Mouse (Mus musculus) liver, embryonic 12.5 days (tissue): Measurements from ENCODE around the gene Plpp3. TPM values are rescaled to one million over a fixed set of nuclear protein-coding genes. Genes with fewer than 3 reads are reported as not detected.

Source experiments
- ATAC-seq: fragments of 200-750 bp; cut with Nextera tagmentation; 2 replicates; pipeline ENCODE4 v1.8.0; 2017; ENCODE audit warnings: moderate number of reproducible peaks, mild to moderate bottlenecking, moderate library complexity
- H3K27ac ChIP-seq: fragments of 300-500 bp; sonication (generic); 2 replicates; pipeline ENCODE4 v1.5.1; 2016; ENCODE audit warnings: mild to moderate bottlenecking
- H3K27me3 ChIP-seq: fragments of 300-500 bp; sonication (generic); replicated peaks from 2 replicates; pipeline ENCODE4 v1.6.1; 2016; ENCODE audit warnings: mild to moderate bottlenecking, moderate library complexity
- H3K36me3 ChIP-seq: fragments of 300-500 bp; sonication (generic); 2 replicates; pipeline ENCODE4 v1.6.1; 2016; ENCODE audit warnings: mild to moderate bottlenecking, moderate library complexity
- H3K4me1 ChIP-seq: fragments of 300-500 bp; sonication (generic); 2 replicates; pipeline ENCODE4 v1.6.1; 2016
- H3K4me2 ChIP-seq: fragments of 300-500 bp; sonication (generic); 2 replicates; pipeline ENCODE4 v1.6.1; 2016; ENCODE audit warnings: mild to moderate bottlenecking, moderate library complexity
- H3K4me3 ChIP-seq: fragments of 300-500 bp; sonication (generic); 2 replicates; pipeline ENCODE4 v1.5.1; 2016; ENCODE audit warnings: mild to moderate bottlenecking, moderate library complexity
- H3K9ac ChIP-seq: fragments of 300-500 bp; sonication (generic); 2 replicates; pipeline ENCODE4 v1.6.1; 2016; ENCODE audit warnings: mild to moderate bottlenecking, moderate library complexity
- H3K9me3 ChIP-seq: fragments of 300-500 bp; sonication (generic); replicated peaks from 2 replicates; pipeline ENCODE4 v1.6.1; 2016; ENCODE audit warnings: mild to moderate bottlenecking, moderate library complexity
- WGBS: fragments of 180-500 bp; shearing (Covaris S2); methylation state at CpG from one replicate; pipeline ENCODE4 v1.1.7; 2016; ENCODE audit not compliant: insufficient replicate concordance; 5-methylcytosine and 5-hydroxymethylcytosine counted together
- polyA plus RNA-seq: library from polyadenylated mRNA; unstranded; fragments of >200 nt; fragmentation: Nextera tagmentation; extraction: Ambion mirVana; gene quantifications from 2 replicates; pipeline ENCODE4 v1.2.1, GENCODE M21; 2016

Gene Plpp3
- polyA plus RNA-seq, 1 experiment from 2014 or later = 14.5 TPM

GRCm38 (mm10) chr4:105196993-105197765, 40.0 kb downstream of the Plpp3 start:
- H3K4me3 ChIP-seq = no peak overlapping the region
- peaks cover 5% of the 10 kb centered on the region; the same call in 1 of the 2 replicates for H3K36me3 ChIP-seq
- WGBS = 74% methylated on average over 9 of the region's 9 CpGs
- H3K4me2 ChIP-seq = no peak overlapping the region
- no peaks in the 10 kb centered on the region for H3K9me3 ChIP-seq
- no peak for ATAC-seq
- H3K27me3 ChIP-seq = no peaks in the 10 kb centered on the region
- H3K27ac ChIP-seq = no peak overlapping the region
- no peak overlapping the region for H3K9ac ChIP-seq
- H3K4me1 ChIP-seq = peaks cover 8% of the 10 kb centered on the region; the same call in 1 of the 2 replicates

- ATAC-seq = no peak
- WGBS = 76% methylated on average over 5 of the region's 5 CpGs
These were observed 41.5 kb downstream of the Plpp3 start for GRCm38 (mm10) chr4:105198696-105199095.

GRCm38 (mm10) chr4:105199345-105199744, 42.2 kb downstream of the Plpp3 start:
- H3K4me2 ChIP-seq = no peak overlapping the region
- H3K9ac ChIP-seq = no peak overlapping the region
- peaks cover 5% of the 10 kb centered on the region; the same call in 1 of the 2 replicates for H3K36me3 ChIP-seq
- H3K4me3 ChIP-seq = no peak overlapping the region
- H3K4me1 ChIP-seq = peaks cover 5% of the 10 kb centered on the region; the same call in 1 of the 2 replicates
- no peak for ATAC-seq
- WGBS = 75% methylated on average over 8 of the region's 8 CpGs
- no peaks in the 10 kb centered on the region for H3K9me3 ChIP-seq
- H3K27ac ChIP-seq = no peak overlapping the region
- H3K27me3 ChIP-seq = no peaks in the 10 kb centered on the region

More at GRCm38 (mm10) chr4:105198696-105199095, 41.5 kb downstream of the Plpp3 start:
- Histone ChIP-seq H3K27me3 (no peaks in the 10 kb centered on the region), H3K4me2 (no peak overlapping the region), H3K36me3 (peaks cover 5% of the 10 kb centered on the region; the same call in 1 of the 2 replicates), H3K9ac (no peak overlapping the region), H3K4me1 (peaks cover 7% of the 10 kb centered on the region; the same call in 1 of the 2 replicates), H3K27ac (no peak overlapping the region), H3K9me3 (no peaks in the 10 kb centered on the region), H3K4me3 (no peak overlapping the region)

DNA sequence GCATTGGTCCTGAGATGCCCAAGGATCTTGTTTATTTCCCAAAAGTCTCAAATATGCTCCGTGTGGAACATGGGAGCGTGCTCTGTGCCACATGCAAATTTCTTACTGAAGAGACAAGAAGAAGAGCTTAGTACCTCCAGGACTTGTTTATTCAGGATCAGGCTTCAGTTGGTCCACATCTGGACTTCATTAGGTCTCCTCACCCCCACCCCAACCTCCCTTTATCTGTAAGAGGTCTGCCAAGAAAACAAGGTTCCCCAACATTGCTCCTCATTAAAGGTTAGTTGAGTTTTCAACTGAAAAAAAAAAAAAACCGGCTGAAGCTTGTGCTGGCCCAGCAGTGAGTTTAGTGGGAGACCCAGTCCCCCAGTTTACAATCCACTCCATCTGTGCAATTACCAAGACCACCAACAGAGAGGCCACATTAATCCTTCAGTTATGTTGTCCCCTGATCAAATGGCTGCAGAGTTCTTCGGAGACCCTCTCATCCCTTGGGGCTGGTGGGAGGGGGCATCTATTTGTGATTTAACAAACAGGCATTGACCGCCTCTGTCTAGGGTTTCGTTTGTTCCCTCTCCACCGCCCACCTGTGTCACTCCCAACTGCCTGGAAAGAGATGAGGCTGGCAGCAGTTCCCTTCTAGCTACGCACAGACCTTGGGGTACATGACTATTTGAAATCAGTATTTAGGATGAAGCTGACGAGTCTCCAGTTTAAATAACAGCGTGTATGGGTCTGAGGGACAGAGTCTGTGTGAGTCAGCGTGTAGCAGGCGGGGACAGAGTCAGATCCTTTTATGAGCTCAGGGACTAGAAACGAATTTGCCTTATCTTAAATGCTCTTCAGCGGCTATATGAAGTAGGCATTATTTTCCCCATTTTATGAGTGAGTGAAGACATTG, 43.7 kb downstream of the Plpp3 start:
- no peaks in the 10 kb centered on the region for H3K9me3 ChIP-seq
- H3K4me3 ChIP-seq = no peak overlapping the region
- H3K27me3 ChIP-seq = no peaks in the 10 kb centered on the region
- no peak overlapping the region for H3K4me2 ChIP-seq
- peaks cover 5% of the 10 kb centered on the region; the same call in 1 of the 2 replicates for H3K36me3 ChIP-seq
- no peak overlapping the region for H3K27ac ChIP-seq
- no peak overlapping the region for H3K9ac ChIP-seq
- ATAC-seq = no peak
- H3K4me1 ChIP-seq = peaks cover 18% of the 10 kb centered on the region; the same call in 1 of the 2 replicates
- 55% methylated on average over 14 of the region's 14 CpGs for WGBS

- H3K36me3 ChIP-seq = peaks cover 5% of the 10 kb centered on the region; the same call in 1 of the 2 replicates
- H3K27ac ChIP-seq = no peak overlapping the region
- no peaks in the 10 kb centered on the region for H3K27me3 ChIP-seq
- no peaks in the 10 kb centered on the region for H3K9me3 ChIP-seq
- no peak for ATAC-seq
- WGBS = 59% methylated on average over 3 of the region's 3 CpGs
- peaks cover 32% of the 10 kb centered on the region; the same call in 1 of the 2 replicates for H3K4me1 ChIP-seq
- no peak overlapping the region for H3K4me3 ChIP-seq
- H3K4me2 ChIP-seq = no peak overlapping the region
- H3K9ac ChIP-seq = no peak overlapping the region
These were observed 45.3 kb downstream of the Plpp3 start for GRCm38 (mm10) chr4:105202439-105202838.

DNA sequence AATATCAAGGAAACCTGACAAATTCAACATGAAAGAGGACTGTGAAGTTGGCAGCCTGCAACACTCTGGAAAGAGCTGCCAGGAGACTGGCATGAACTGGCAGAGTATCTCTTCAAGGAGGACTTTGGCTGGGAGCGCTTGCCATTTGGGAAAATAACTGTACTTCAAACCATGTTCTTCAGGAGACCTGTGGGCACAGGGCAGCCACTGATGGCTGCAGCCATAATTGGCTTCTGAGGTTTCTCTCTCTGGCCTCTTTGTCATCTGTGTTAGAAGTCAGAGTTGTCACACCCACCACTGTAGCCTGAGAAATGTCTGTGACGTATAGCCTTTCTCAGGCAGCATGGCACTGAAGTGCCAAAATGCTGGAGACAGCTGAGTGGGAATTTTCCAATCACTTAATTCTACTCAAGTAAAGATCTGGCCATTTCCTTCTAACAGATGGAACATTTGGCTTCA, 46.2 kb downstream of the Plpp3 start:
- peaks cover 5% of the 10 kb centered on the region; the same call in 1 of the 2 replicates for H3K36me3 ChIP-seq
- ATAC-seq = no peak
- 68% methylated on average over 2 of the region's 2 CpGs for WGBS
- H3K27me3 ChIP-seq = no peaks in the 10 kb centered on the region
- no peak overlapping the region for H3K4me3 ChIP-seq
- no peak overlapping the region for H3K4me2 ChIP-seq
- H3K9ac ChIP-seq = no peak overlapping the region
- no peak overlapping the region for H3K27ac ChIP-seq
- peaks cover 33% of the 10 kb centered on the region; the same call in 1 of the 2 replicates for H3K4me1 ChIP-seq
- H3K9me3 ChIP-seq = no peaks in the 10 kb centered on the region

DNA sequence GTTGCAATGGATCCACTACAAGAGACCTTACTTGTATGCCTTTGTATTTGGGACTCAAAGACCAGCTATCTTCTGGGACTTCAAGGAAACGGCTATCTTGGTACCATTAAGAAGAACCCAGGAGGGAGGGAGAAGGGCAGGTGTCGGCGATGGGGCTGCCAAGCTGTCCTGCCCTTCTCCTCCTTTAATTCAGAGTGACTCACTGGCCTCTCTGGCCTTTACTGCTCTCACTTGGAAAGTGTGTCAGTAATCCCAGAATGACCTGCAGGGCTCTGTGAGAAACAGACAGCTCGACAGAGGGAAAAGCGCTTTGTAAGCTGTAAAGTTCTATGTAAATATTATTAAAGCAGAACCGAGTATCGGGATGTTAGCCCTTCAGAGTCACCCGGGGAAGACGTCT, 46.9 kb downstream of the Plpp3 start:
- no peak overlapping the region for H3K4me2 ChIP-seq
- no peak overlapping the region for H3K27ac ChIP-seq
- H3K9ac ChIP-seq = no peak overlapping the region
- ATAC-seq = no peak
- WGBS = 55% methylated on average over 9 of the region's 9 CpGs
- no peaks in the 10 kb centered on the region for H3K9me3 ChIP-seq
- peaks cover 7% of the 10 kb centered on the region; the same call in 1 of the 2 replicates for H3K36me3 ChIP-seq
- peaks cover 33% of the 10 kb centered on the region; the same call in 1 of the 2 replicates for H3K4me1 ChIP-seq
- H3K4me3 ChIP-seq = no peak overlapping the region
- H3K27me3 ChIP-seq = no peaks in the 10 kb centered on the region

GRCm38 (mm10) chr4:105205045-105205851, 48.1 kb downstream of the Plpp3 start:
- Histone ChIP-seq H3K4me1 (peaks cover 33% of the 10 kb centered on the region; the same call in 1 of the 2 replicates), H3K4me2 (no peak overlapping the region), H3K9ac (no peak overlapping the region), H3K4me3 (no peak overlapping the region), H3K27ac (no peak overlapping the region), H3K9me3 (no peaks in the 10 kb centered on the region), H3K36me3 (peaks cover 12% of the 10 kb centered on the region; the same call in 1 of the 2 replicates), H3K27me3 (no peaks in the 10 kb centered on the region)
- WGBS = 53% methylated on average over 15 of the region's 15 CpGs
- ATAC-seq = no peak

GRCm38 (mm10) chr4:105206102-105206501, 49.0 kb downstream of the Plpp3 start:
- no peak overlapping the region for H3K9ac ChIP-seq
- no peak overlapping the region for H3K4me2 ChIP-seq

DNA sequence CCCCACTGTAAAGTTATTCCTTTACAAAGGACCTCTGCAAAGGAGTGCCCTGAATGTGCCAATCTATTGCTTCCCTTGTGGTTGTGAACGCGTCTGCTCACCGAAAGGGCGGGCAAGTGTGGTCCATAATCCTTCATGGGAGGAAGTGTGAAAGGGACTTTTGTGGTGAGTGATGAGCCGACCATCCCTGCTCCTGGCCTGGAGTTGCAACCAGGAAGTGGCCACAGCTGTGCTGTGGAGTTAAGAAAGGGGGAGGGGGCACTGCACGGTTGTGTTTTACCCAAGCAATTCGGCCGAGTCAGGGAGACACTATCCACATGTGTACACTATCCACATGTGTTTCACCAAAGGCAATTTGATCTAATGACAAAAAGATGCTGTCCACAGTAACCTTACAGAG, 49.8 kb downstream of the Plpp3 start:
- peak; percentile 51 for ATAC-seq
- Histone ChIP-seq H3K9me3 (no peaks in the 10 kb centered on the region), H3K4me1 (peaks cover 33% of the 10 kb centered on the region; the same call in 1 of the 2 replicates), H3K27ac (no peak overlapping the region), H3K4me2 (no peak overlapping the region), H3K4me3 (no peak overlapping the region), H3K9ac (no peak overlapping the region), H3K36me3 (peaks cover 12% of the 10 kb centered on the region; the same call in 1 of the 2 replicates), H3K27me3 (no peaks in the 10 kb centered on the region)
- WGBS = 20% methylated on average over 8 of the region's 8 CpGs

More at GRCm38 (mm10) chr4:105206102-105206501, 49.0 kb downstream of the Plpp3 start:
- Histone ChIP-seq H3K36me3 (peaks cover 12% of the 10 kb centered on the region; the same call in 1 of the 2 replicates), H3K4me1 (peaks cover 33% of the 10 kb centered on the region; the same call in 1 of the 2 replicates), H3K27ac (0 out of 2 replicates have a peak overlapping the region, but pooled peaks have one; percentile 14), H3K9me3 (no peaks in the 10 kb centered on the region), H3K4me3 (no peak overlapping the region), H3K27me3 (no peaks in the 10 kb centered on the region)
- WGBS = 62% methylated on average over 6 of the region's 6 CpGs
- ATAC-seq = no peak

DNA sequence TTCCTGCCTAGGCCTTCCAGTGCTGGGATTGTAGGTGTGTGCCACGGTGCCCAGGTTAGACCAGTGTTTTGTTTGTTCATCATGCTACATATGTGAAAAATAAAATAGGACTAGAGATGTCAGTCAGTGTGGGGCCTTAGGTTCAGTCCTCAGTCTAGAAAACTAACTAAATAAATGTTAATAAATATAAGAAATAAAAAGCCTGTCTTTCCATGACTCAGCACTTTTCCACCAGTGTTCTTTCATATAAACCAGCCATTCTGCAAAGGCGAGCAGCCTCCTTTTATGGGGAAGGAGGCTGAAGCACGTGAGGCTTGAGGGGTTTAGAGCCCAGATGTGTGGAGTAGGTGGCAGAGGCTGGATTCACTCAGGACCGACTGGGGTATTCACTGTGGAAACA, 50.5 kb downstream of the Plpp3 start:
- Histone ChIP-seq H3K36me3 (peaks cover 12% of the 10 kb centered on the region; the same call in 1 of the 2 replicates), H3K27ac (no peak overlapping the region)
- no peak for ATAC-seq

More for the DNA sequence above, 50.5 kb downstream of the Plpp3 start:
- no peak overlapping the region for H3K4me3 ChIP-seq
- H3K27me3 ChIP-seq = no peaks in the 10 kb centered on the region
- WGBS = 63% methylated on average over 4 of the region's 4 CpGs
- H3K9ac ChIP-seq = no peak overlapping the region
- H3K4me2 ChIP-seq = no peak overlapping the region
- peaks cover 28% of the 10 kb centered on the region; the same call in 1 of the 2 replicates for H3K4me1 ChIP-seq
- no peaks in the 10 kb centered on the region for H3K9me3 ChIP-seq
